Mouse (Mus musculus) liver, embryonic 11.5 days (tissue): ENCODE data around the gene Frmd5. TPM values are rescaled to one million over a fixed set of nuclear protein-coding genes. Genes with fewer than 3 reads are reported as not detected.

Experiments
- ATAC-seq: fragments of 200-750 bp; cut with Nextera tagmentation; replicated peaks from 2 replicates; pipeline ENCODE4 v1.8.0; 2017; ENCODE audit warnings: moderate number of reproducible peaks, mild to moderate bottlenecking, moderate TSS enrichment, moderate library complexity; ENCODE audit not compliant: low FRiP score
- DNase-seq: peaks from one replicate; pipeline ENCODE4 v3.0.0-alpha.2; 2017; ENCODE audit warnings: low spot score
- H3K27ac ChIP-seq: fragments of 300-500 bp; sonication (generic); 2 replicates; pipeline ENCODE4 v1.5.1; 2014; ENCODE audit warnings: mild to moderate bottlenecking, low read depth, low read length, control low read depth
- H3K27me3 ChIP-seq: fragments of 300-500 bp; sonication (generic); replicated peaks from 2 replicates; pipeline ENCODE4 v1.6.1; 2014; ENCODE audit warnings: low read length, mixed read lengths; ENCODE audit not compliant: control insufficient read depth, insufficient read depth
- H3K36me3 ChIP-seq: fragments of 300-500 bp; sonication (generic); 2 replicates; pipeline ENCODE4 v1.6.1; 2014; ENCODE audit warnings: mild to moderate bottlenecking, low read length, moderate library complexity, mixed read lengths; ENCODE audit not compliant: control insufficient read depth, insufficient read depth
- H3K4me1 ChIP-seq: fragments of 300-500 bp; sonication (generic); replicated peaks from 2 replicates; pipeline ENCODE4 v1.6.1; 2014; ENCODE audit warnings: low read length, mixed read lengths; ENCODE audit not compliant: control insufficient read depth, insufficient read depth
- H3K4me2 ChIP-seq: fragments of 300-500 bp; sonication (generic); 2 replicates; pipeline ENCODE4 v1.6.1; 2014; ENCODE audit warnings: mild to moderate bottlenecking, control low read depth, moderate library complexity
- H3K4me3 ChIP-seq: fragments of 300-500 bp; sonication (generic); 2 replicates; pipeline ENCODE4 v1.5.1; 2014; ENCODE audit warnings: low read depth, low read length, control low read depth
- H3K9ac ChIP-seq: fragments of 300-500 bp; sonication (generic); 2 replicates; pipeline ENCODE4 v1.6.1; 2014; ENCODE audit warnings: low read depth, low read length, control low read depth
- H3K9me3 ChIP-seq: fragments of 300-500 bp; sonication (generic); 2 replicates; pipeline ENCODE4 v1.6.1; 2016; ENCODE audit warnings: low read length, inconsistent platforms, mixed read lengths; ENCODE audit not compliant: control insufficient read depth
- WGBS: fragments of 180-500 bp; shearing (Covaris S2); extraction: QIAGEN DNeasy Blood & Tissue Kit; methylation state at CpG from one replicate; pipeline ENCODE4 v1.1.7; 2014; 5-methylcytosine and 5-hydroxymethylcytosine counted together
- polyA plus RNA-seq: library from polyadenylated mRNA; unstranded; fragments of >200 nt; fragmentation: Nextera tagmentation; extraction: Ambion mirVana; gene quantifications from 2 replicates; pipeline ENCODE4 v1.2.1, GENCODE M21; 2014

Gene Frmd5
- polyA plus RNA-seq, 1 experiment from 2014 or later = 0.96 TPM

- 85% methylated on average over 2 of the region's 2 CpGs for WGBS
- no peak for DNase-seq
- Histone ChIP-seq H3K4me1 (peaks cover 16% of the 10 kb centered on the region), H3K36me3 (no peaks in the 10 kb centered on the region), H3K27me3 (no peaks in the 10 kb centered on the region; the same call in 1 of the 2 replicates), H3K4me2 (no peak overlapping the region), H3K27ac (no peak overlapping the region), H3K9me3 (no peaks in the 10 kb centered on the region), H3K4me3 (no peak overlapping the region), H3K9ac (no peak overlapping the region)
- ATAC-seq = no peak
Observed at GRCm38 (mm10) chr2:121596621-121597020, 210.3 kb downstream of the Frmd5 start.

DNA sequence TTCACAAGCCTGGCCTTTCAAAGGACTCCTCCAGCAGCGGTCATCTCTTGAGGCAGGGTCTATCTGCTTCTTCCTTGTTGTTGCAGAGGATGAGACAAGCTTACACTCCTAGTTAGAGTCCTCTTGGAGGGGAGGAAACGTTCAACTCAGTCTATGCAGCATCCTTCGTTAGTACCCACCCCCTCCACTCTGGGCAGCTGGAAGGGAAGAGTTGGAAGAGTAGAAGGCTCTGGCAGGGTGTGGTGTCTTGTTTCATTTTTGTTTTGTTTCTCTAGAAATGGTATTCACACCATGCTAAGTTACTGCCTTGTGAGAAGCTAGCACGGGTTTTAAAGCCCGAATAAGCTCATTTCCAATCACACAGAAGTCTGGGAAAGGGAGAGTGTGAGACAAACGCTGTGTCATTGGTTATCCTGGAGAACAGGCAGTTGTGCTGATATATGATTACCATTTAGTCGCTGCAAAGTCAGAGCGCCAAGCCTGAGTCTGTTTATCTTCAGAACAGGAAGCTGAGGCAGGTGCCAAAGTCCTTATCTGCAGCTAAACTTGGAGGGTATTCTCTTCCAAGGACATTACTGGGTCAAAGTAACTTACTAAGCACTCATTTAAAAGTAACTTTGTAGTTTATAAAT lies 212.1 kb downstream of the Frmd5 start:
- peak overlapping the region; percentile 45 for H3K4me2 ChIP-seq
- no peaks in the 10 kb centered on the region for H3K9me3 ChIP-seq
- H3K36me3 ChIP-seq = no peaks in the 10 kb centered on the region
- 15% methylated on average over 8 of the region's 8 CpGs for WGBS
- DNase-seq (no peak), ATAC-seq (peak; percentile 81)
- no peak overlapping the region for H3K9ac ChIP-seq
- H3K27ac ChIP-seq = no peak overlapping the region
- no peak overlapping the region for H3K4me3 ChIP-seq
- peaks cover 16% of the 10 kb centered on the region for H3K4me1 ChIP-seq
- no peaks in the 10 kb centered on the region; the same call in 1 of the 2 replicates for H3K27me3 ChIP-seq

- Histone ChIP-seq H3K4me3 (no peak overlapping the region), H3K27ac (no peak overlapping the region), H3K4me2 (peak overlapping the region; percentile 45), H3K36me3 (no peaks in the 10 kb centered on the region), H3K4me1 (peaks cover 16% of the 10 kb centered on the region), H3K9ac (no peak overlapping the region), H3K27me3 (no peaks in the 10 kb centered on the region; the same call in 1 of the 2 replicates), H3K9me3 (no peaks in the 10 kb centered on the region)
- no peak for DNase-seq
- no peak for ATAC-seq
- 62% methylated on average over 3 of the region's 3 CpGs for WGBS
Observed at GRCm38 (mm10) chr2:121594131-121594530, 212.8 kb downstream of the Frmd5 start.

DNA sequence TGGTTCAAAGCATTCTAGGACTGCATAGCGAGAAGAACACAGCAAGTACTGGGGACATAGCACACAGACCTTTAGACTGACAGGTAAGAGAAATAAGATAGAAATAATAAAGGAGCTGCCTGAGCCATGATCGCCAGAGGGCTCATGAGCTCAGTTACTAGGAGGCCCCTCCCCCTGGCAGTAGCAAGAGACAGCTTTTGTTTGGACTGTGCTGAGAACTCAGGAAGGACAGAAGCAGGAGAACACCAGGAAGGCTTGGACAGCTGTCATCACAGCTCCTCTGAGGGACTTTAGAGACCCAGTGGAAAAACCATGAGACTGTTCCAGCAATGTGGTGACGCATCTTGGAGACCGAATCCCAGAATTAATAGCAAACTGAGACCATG lies 218.6 kb downstream of the Frmd5 start:
- ATAC-seq (no peak), DNase-seq (no peak)
- Histone ChIP-seq H3K36me3 (no peaks in the 10 kb centered on the region), H3K27me3 (no peaks in the 10 kb centered on the region), H3K4me2 (no peak overlapping the region; the same call in 1 of the 2 replicates), H3K4me1 (peaks cover 9% of the 10 kb centered on the region), H3K9ac (no peak overlapping the region), H3K4me3 (no peak overlapping the region), H3K27ac (no peak overlapping the region), H3K9me3 (no peaks in the 10 kb centered on the region)
- WGBS = 56% methylated on average over 4 of the region's 4 CpGs

- ATAC-seq = peak; percentile 74
- H3K27ac ChIP-seq = peak overlapping the region; percentile 34; the same call in 1 of the 2 replicates
- no peaks in the 10 kb centered on the region for H3K9me3 ChIP-seq
- H3K36me3 ChIP-seq = no peaks in the 10 kb centered on the region
- DNase-seq = no peak
- no peak overlapping the region for H3K9ac ChIP-seq
- no peaks in the 10 kb centered on the region for H3K27me3 ChIP-seq
- 28% methylated on average over 12 of the region's 12 CpGs for WGBS
- no peak overlapping the region for H3K4me3 ChIP-seq
- H3K4me1 ChIP-seq = peaks cover 9% of the 10 kb centered on the region
- peak overlapping the region; percentile 34 for H3K4me2 ChIP-seq
Observed at GRCm38 (mm10) chr2:121587523-121588308, 219.2 kb downstream of the Frmd5 start.

DNA sequence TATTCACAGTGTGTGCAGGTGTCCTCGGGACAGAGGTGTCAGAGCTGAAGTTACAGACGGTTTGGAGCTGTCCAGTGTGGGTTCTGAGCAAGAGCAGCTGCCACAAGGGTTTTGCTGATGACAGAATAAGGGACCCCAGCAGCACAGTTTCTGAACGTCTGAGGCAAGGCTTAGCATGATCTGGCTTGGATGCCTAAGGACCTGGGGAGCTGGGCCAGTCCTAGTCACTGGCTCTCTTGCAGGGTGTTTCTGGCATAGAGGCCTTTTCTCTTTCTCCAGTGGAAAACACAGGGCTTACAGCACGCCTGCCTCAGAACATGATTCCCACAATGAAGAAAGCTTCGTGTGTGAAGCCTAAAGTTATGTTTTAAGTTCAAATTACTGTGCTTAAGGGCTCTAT lies 222.2 kb downstream of the Frmd5 start:
- H3K9me3 ChIP-seq = no peaks in the 10 kb centered on the region
- no peak for ATAC-seq
- no peak overlapping the region for H3K4me3 ChIP-seq
- no peaks in the 10 kb centered on the region for H3K27me3 ChIP-seq
- peaks cover 9% of the 10 kb centered on the region for H3K4me1 ChIP-seq
- no peak overlapping the region for H3K4me2 ChIP-seq
- DNase-seq = no peak
- WGBS = 66% methylated on average over 5 of the region's 5 CpGs
- no peaks in the 10 kb centered on the region for H3K36me3 ChIP-seq
- H3K27ac ChIP-seq = no peak overlapping the region
- H3K9ac ChIP-seq = no peak overlapping the region

- DNase-seq (no peak), ATAC-seq (no peak)
Observed at GRCm38 (mm10) chr2:121583468-121584116, 223.3 kb downstream of the Frmd5 start.

GRCm38 (mm10) chr2:121582809-121583376 lies 224.0 kb downstream of the Frmd5 start:
- no peak overlapping the region for H3K9ac ChIP-seq
- no peak overlapping the region for H3K4me2 ChIP-seq
- no peak overlapping the region for H3K4me3 ChIP-seq
- H3K4me1 ChIP-seq = peaks cover 3% of the 10 kb centered on the region
- no peak for ATAC-seq
- DNase-seq = no peak
- no peaks in the 10 kb centered on the region for H3K36me3 ChIP-seq
- 89% methylated on average over 13 of the region's 13 CpGs for WGBS
- no peaks in the 10 kb centered on the region for H3K9me3 ChIP-seq
- no peaks in the 10 kb centered on the region for H3K27me3 ChIP-seq
- no peak overlapping the region for H3K27ac ChIP-seq

More at GRCm38 (mm10) chr2:121583468-121584116, 223.3 kb downstream of the Frmd5 start:
- no peaks in the 10 kb centered on the region for H3K36me3 ChIP-seq
- H3K4me1 ChIP-seq = peaks cover 9% of the 10 kb centered on the region
- no peak overlapping the region for H3K27ac ChIP-seq
- WGBS = 65% methylated on average over 13 of the region's 13 CpGs
- no peaks in the 10 kb centered on the region for H3K9me3 ChIP-seq
- no peak overlapping the region for H3K9ac ChIP-seq
- H3K4me2 ChIP-seq = no peak overlapping the region
- no peak overlapping the region for H3K4me3 ChIP-seq
- no peaks in the 10 kb centered on the region for H3K27me3 ChIP-seq
